In the genomic region with DNA sequence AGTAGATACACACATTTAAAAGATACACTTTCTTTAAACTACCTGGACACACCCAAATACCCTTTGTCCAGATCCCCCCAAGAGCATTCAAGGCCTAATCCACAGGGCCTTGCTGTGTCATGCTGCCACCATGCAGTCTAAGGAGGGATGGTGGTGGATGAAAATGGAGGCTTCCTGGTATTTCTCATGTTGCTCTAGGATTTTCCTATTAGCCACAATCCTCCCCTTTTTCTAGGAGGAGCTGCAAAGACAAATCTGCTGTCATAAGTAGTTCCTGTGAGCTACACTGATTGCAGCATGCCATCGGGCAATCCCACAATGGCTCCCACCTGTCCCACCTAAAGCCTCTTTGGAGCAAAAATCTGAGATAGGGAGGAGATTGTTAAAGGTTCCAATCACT, we compare ENCODE assay signal across 8 mouse cellular contexts. TPM values are rescaled to one million over a fixed set of nuclear protein-coding genes. Genes with fewer than 3 reads are reported as not detected.
DNase-seq lines count a peak whose midpoint lies in the region; ATAC-seq and TF ChIP-seq lines count a peak whose summit lies in the region.

No protein-coding gene starts in this region.

- H3K27me3 ChIP-seq in C2C12 (ENCODE audit: control insufficient read depth, insufficient read depth, insufficient read length): no peaks in the 10 kb centered on the region
- no peaks in the 10 kb centered on the region for H3K27me3 ChIP-seq in forebrain, embryonic 14.5 days (replicated peaks; ENCODE audit: control insufficient read depth, insufficient read depth, low read length)
- H3K27me3 ChIP-seq in liver, postnatal 0 days (ENCODE audit: insufficient read depth, low read length): no peaks in the 10 kb centered on the region

- H3K36me3 ChIP-seq in C2C12 (ENCODE audit: control insufficient read depth, insufficient read depth): peaks cover 46% of the 10 kb centered on the region
- H3K36me3 ChIP-seq in forebrain, embryonic 14.5 days (ENCODE audit: control insufficient read depth, insufficient read depth, low read length): peaks cover 36% of the 10 kb centered on the region
- H3K36me3 ChIP-seq in liver, postnatal 0 days (replicated peaks; ENCODE audit: insufficient read depth, low read length): peaks cover 5% of the 10 kb centered on the region

- H3K4me2 ChIP-seq in forebrain, embryonic 14.5 days (ENCODE audit: low read length): peak overlapping the region; percentile 86
- peak overlapping the region; percentile 95 for H3K4me2 ChIP-seq in liver, postnatal 0 days (ENCODE audit: low read depth, low read length)

- peak overlapping the region; percentile 69 for H3K4me3 ChIP-seq in C2C12 (ENCODE audit: insufficient read depth, poor library complexity, severe bottlenecking)
- peak overlapping the region; percentile 89 for H3K4me3 ChIP-seq in forebrain, embryonic 14.5 days (ENCODE audit: low read depth, low read length)
- H3K4me3 ChIP-seq in liver, postnatal 0 days (ENCODE audit: low read depth, low read length): no peak overlapping the region
- H3K4me3 ChIP-seq in lung, adult 2 months (replicated peaks; ENCODE audit: extremely low read depth, low read depth, low read length): no peak overlapping the region

- no peaks in the 10 kb centered on the region for H3K9me3 ChIP-seq in forebrain, embryonic 14.5 days (replicated peaks; ENCODE audit: control insufficient read depth, low read length)
- H3K9me3 ChIP-seq in liver, postnatal 0 days (ENCODE audit: low read length): no peaks in the 10 kb centered on the region

- peak overlapping the region; percentile 91 for H3K9ac ChIP-seq in forebrain, embryonic 14.5 days (ENCODE audit: low read length)
- H3K9ac ChIP-seq in liver, postnatal 0 days (replicated peaks): no peak overlapping the region; the same call in 1 of the 2 replicates

- peak overlapping the region; percentile 98 for H3K27ac ChIP-seq in forebrain, embryonic 14.5 days (ENCODE audit: low read depth, low read length)
- H3K27ac ChIP-seq in liver, postnatal 0 days (ENCODE audit: low read depth): no peak overlapping the region

- no peak for TF ChIP-seq CTCF in C2C12 (IDR thresholded peaks at IDR 0.05; ENCODE audit: control insufficient read depth, insufficient read depth, insufficient read length)
- no peak for TF ChIP-seq CTCF in liver, postnatal 0 days (IDR thresholded peaks at IDR 0.05; ENCODE audit: low read depth)
- no peak for TF ChIP-seq CTCF in lung, adult 2 months (IDR thresholded peaks at IDR 0.05; ENCODE audit: insufficient read depth, low read length)

- WGBS in forebrain, embryonic 14.5 days: 5% methylated on average over 1 of the region's 1 CpGs
- 29% methylated on average over 1 of the region's 1 CpGs for WGBS in liver, postnatal 0 days (ENCODE audit: insufficient replicate concordance)
- WGBS in lung, adult 2 months: 17% methylated on average over 1 of the region's 1 CpGs

- TF ChIP-seq POLR2A in lung, adult 2 months (IDR thresholded peaks at IDR 0.05; ENCODE audit: borderline replicate concordance, extremely low read depth, low read depth, low read length): no peak

- TF ChIP-seq EP300 in liver, postnatal 0 days (IDR thresholded peaks at IDR 0.05; ENCODE audit: low read depth): no peak

- H3K4me1 ChIP-seq in forebrain, embryonic 14.5 days (ENCODE audit: control insufficient read depth, insufficient read depth, low read length): peaks cover 42% of the 10 kb centered on the region
- peaks cover 27% of the 10 kb centered on the region for H3K4me1 ChIP-seq in liver, postnatal 0 days (ENCODE audit: insufficient read depth)
- H3K4me1 ChIP-seq in lung, adult 2 months (ENCODE audit: control insufficient read depth, insufficient read depth, low read length): peaks cover 12% of the 10 kb centered on the region

- ATAC-seq in forebrain, embryonic 14.5 days: no peak
- ATAC-seq in liver, postnatal 0 days: no peak

- H3ac ChIP-seq in C2C12 (ENCODE audit: control insufficient read depth, insufficient read length, low read depth): peak overlapping the region; percentile 61

- peak; percentile 41 for DNase-seq in cerebellum, adult 9-11 months
- no peak for DNase-seq in cerebellum, postnatal 4 days (ENCODE audit: low spot score in 2 of 2)
- peak; percentile 46 for DNase-seq in forebrain, embryonic 14.5 days (ENCODE audit: low spot score)
- DNase-seq in liver, postnatal 0 days: no peak
- DNase-seq in ovary, postnatal 10 days (ENCODE audit: low spot score): no peak
- no peak for DNase-seq in lung, adult 2 months
- no peak for DNase-seq in thymus, postnatal 14 days

- H3K79me3 ChIP-seq in C2C12 (ENCODE audit: low read depth): peaks cover 87% of the 10 kb centered on the region

- peaks cover 100% of the 10 kb centered on the region for H3K79me2 ChIP-seq in C2C12 (ENCODE audit: control insufficient read depth, insufficient read depth)

TF ChIP-seq in C2C12, 6 proteins besides CTCF, POLR2A, EP300 and RAD21:
- TF ChIP-seq USF1 (IDR thresholded peaks at IDR 0.05; ENCODE audit: low read depth) (no peak), MYOG (IDR thresholded peaks at IDR 0.05; ENCODE audit: control insufficient read depth, extremely low read depth, insufficient read length) (no peak), MYOD1 (IDR thresholded peaks at IDR 0.05; ENCODE audit: control insufficient read depth, insufficient read length, low read depth) (no peak), MAX (IDR thresholded peaks at IDR 0.05) (peak; percentile 70), CEBPB (IDR thresholded peaks at IDR 0.05; ENCODE audit: low read depth) (no peak), FOSL1 (IDR thresholded peaks at IDR 0.05; ENCODE audit: insufficient read depth, low read length, poor library complexity, severe bottlenecking) (no peak)

RNA-seq across cellular contexts. Expression of a gene that starts 1.3 kb away (rescaled TPM):
- polyA plus RNA-seq in C2C12 (2012; fragmentation: generic; extraction: Trizol): 80.9 TPM
- 99.4 and 99.7 TPM in 2 replicates for polyA plus RNA-seq in forebrain, embryonic 14.5 days (2014; fragmentation: Nextera tagmentation; extraction: Ambion mirVana)
- 31.7 and 32.3 TPM in 2 replicates for polyA plus RNA-seq in liver, postnatal 0 days (2015; fragmentation: Nextera tagmentation; extraction: Ambion mirVana)
- 54.0 and 71.7 TPM in 2 replicates for polyA plus RNA-seq in lung, adult 2 months (2012; rRNA removed)

RNA-seq across cellular contexts. Expression of a gene that starts 4.8 kb away (rescaled TPM):
- 19.6 TPM for polyA plus RNA-seq in C2C12 (2012; fragmentation: generic; extraction: Trizol)
- polyA plus RNA-seq in forebrain, embryonic 14.5 days (2014; fragmentation: Nextera tagmentation; extraction: Ambion mirVana): 444 and 548 TPM in 2 replicates
- 2.0 and 2.3 TPM in 2 replicates for polyA plus RNA-seq in liver, postnatal 0 days (2015; fragmentation: Nextera tagmentation; extraction: Ambion mirVana)
- polyA plus RNA-seq in lung, adult 2 months (2012; rRNA removed): 6.5 and 12.3 TPM in 2 replicates

RNA-seq across cellular contexts. Expression of a gene that starts 9.5 kb away (rescaled TPM):
- polyA plus RNA-seq in C2C12 (2012; fragmentation: generic; extraction: Trizol): 5.7 TPM
- 4.0 and 4.3 TPM in 2 replicates for polyA plus RNA-seq in forebrain, embryonic 14.5 days (2014; fragmentation: Nextera tagmentation; extraction: Ambion mirVana)
- polyA plus RNA-seq in liver, postnatal 0 days (2015; fragmentation: Nextera tagmentation; extraction: Ambion mirVana): 2.5 and 3.9 TPM in 2 replicates
- polyA plus RNA-seq in lung, adult 2 months (2012; rRNA removed): 9.7 and 17.3 TPM in 2 replicates

RNA-seq across cellular contexts. Expression of a gene that starts 14.2 kb away (rescaled TPM):
- polyA plus RNA-seq in C2C12 (2012; fragmentation: generic; extraction: Trizol): 0.11 TPM
- polyA plus RNA-seq in forebrain, embryonic 14.5 days (2014; fragmentation: Nextera tagmentation; extraction: Ambion mirVana): 0.17 TPM in 1 of 2 replicates, not detected in the other
- polyA plus RNA-seq in liver, postnatal 0 days (2015; fragmentation: Nextera tagmentation; extraction: Ambion mirVana): 0.08 TPM in 1 of 2 replicates, not detected in the other
- 0.98 and 1.1 TPM in 2 replicates for polyA plus RNA-seq in lung, adult 2 months (2012; rRNA removed)

RNA-seq across cellular contexts. Expression of a gene that starts 23.8 kb away (rescaled TPM):
- 0.34 TPM for polyA plus RNA-seq in C2C12 (2012; fragmentation: generic; extraction: Trizol)
- polyA plus RNA-seq in forebrain, embryonic 14.5 days (2014; fragmentation: Nextera tagmentation; extraction: Ambion mirVana): not detected in 2 replicates
- polyA plus RNA-seq in liver, postnatal 0 days (2015; fragmentation: Nextera tagmentation; extraction: Ambion mirVana): not detected in 2 replicates
- 4.2 and 13.3 TPM in 2 replicates for polyA plus RNA-seq in lung, adult 2 months (2012; rRNA removed)

Comparison
In these comparisons a context has a peak if more than half of its experiments do, and no peak if none do; other contexts are left out.
1. DNase-seq: peak in cerebellum, adult 9-11 months (single experiment) and forebrain, embryonic 14.5 days (single experiment); none in cerebellum, postnatal 4 days (0 of 2), liver, postnatal 0 days (single experiment), ovary, postnatal 10 days (single experiment), lung, adult 2 months (single experiment) and thymus, postnatal 14 days (single experiment).
2. H3K4me3 ChIP-seq: peak in C2C12 (single experiment) and forebrain, embryonic 14.5 days (single experiment); none in liver, postnatal 0 days (single experiment) and lung, adult 2 months (single experiment).
3. RNA of a gene that starts 4.8 kb away (polyA plus RNA-seq): 444 to 548 TPM in forebrain, embryonic 14.5 days; 19.6 TPM in C2C12 (single experiment), 6.5 to 12.3 TPM in lung, adult 2 months and 2.0 to 2.3 TPM in liver, postnatal 0 days; every median in the first group is over 10 times any median in the second.